Mouse (Mus musculus) heart, adult 2 months (tissue): ENCODE results near the gene Ddx41. TPM values are rescaled to one million over a fixed set of nuclear protein-coding genes. Genes with fewer than 3 reads are reported as not detected.

Experiments
- DNase-seq, 2 experiments: peaks; one replicate each; pipeline ENCODE4 v3.0.0; 2021
- H3K27ac ChIP-seq: fragments of 200-600 bp; 2 replicates; pipeline ENCODE4 v1.8.1; 2022
- H3K27me3 ChIP-seq: fragments of 200-500 bp; 2 replicates; pipeline ENCODE4 v1.6.1; 2012; ENCODE audit warnings: mild to moderate bottlenecking, low read length, inconsistent platforms, mixed read lengths; ENCODE audit not compliant: control insufficient read depth, insufficient read depth
- H3K36me3 ChIP-seq: fragments of 200-500 bp; 2 replicates; pipeline ENCODE4 v1.6.1; 2012; ENCODE audit warnings: low read length, inconsistent platforms; ENCODE audit not compliant: control insufficient read depth, insufficient read depth
- H3K4me1 ChIP-seq: fragments of 200-500 bp; 2 replicates; pipeline ENCODE4 v1.6.1; 2011; ENCODE audit warnings: low read length; ENCODE audit not compliant: control insufficient read depth, insufficient read depth
- H3K4me3 ChIP-seq: fragments of 200-600 bp; 2 replicates; pipeline ENCODE4 v1.8.1; 2022
- H3K79me2 ChIP-seq: fragments of 200-500 bp; replicated peaks from 2 replicates; pipeline ENCODE4 v1.6.1; 2012; ENCODE audit warnings: mild to moderate bottlenecking, inconsistent platforms, low read length, moderate library complexity, mixed read lengths; ENCODE audit not compliant: control insufficient read depth, insufficient read depth
- H3K9ac ChIP-seq: fragments of 200-500 bp; 2 replicates; pipeline ENCODE4 v1.6.1; 2012; ENCODE audit warnings: low read depth, mild to moderate bottlenecking, control low read depth, inconsistent platforms, low read length, mixed read lengths
- CTCF ChIP-seq: fragments of 200-600 bp; IDR thresholded peaks from 2 replicates; pipeline ENCODE4 v1.8.1; 2022; ENCODE audit warnings: antibody characterized with exemption, mild to moderate bottlenecking, moderate library complexity
- EP300 ChIP-seq: fragments of 200-500 bp; IDR thresholded peaks from 2 replicates; pipeline ENCODE4 v1.6.1; 2011; ENCODE audit warnings: low read depth, low read length, control low read depth; ENCODE audit not compliant: insufficient read depth
- POLR2A ChIP-seq: fragments of 200-500 bp; IDR thresholded peaks from 2 replicates; pipeline ENCODE4 v1.6.1; 2011; ENCODE audit warnings: mild to moderate bottlenecking, low read depth, low read length, control low read depth; ENCODE audit not compliant: insufficient read depth
- WGBS: fragments of 180-500 bp; shearing (Covaris S2); methylation state at CpG from one replicate; pipeline ENCODE4 v1.1.7; 2018; 5-methylcytosine and 5-hydroxymethylcytosine counted together
- intact Hi-C: fragments of 180-260 bp; cut with DNase I; formaldehyde crosslinking; loops from one replicate; pipeline ENCODE4 v1.15.1; 2025
- polyA plus RNA-seq: library from polyadenylated mRNA; depleted of rRNA; stranded (reverse); fragments of >200 nt; gene quantifications from 2 replicates; pipeline ENCODE4 v1.2.3, GENCODE M21; 2012
- total RNA-seq, 2 experiments: library from RNA; stranded (reverse); gene quantifications; 2 replicates each; pipeline ENCODE4 v1.2.3; 2021

Ddx41 gene
- total and polyA plus RNA-seq, 3 experiments, result 13.0 to 21.1 (median 13.9) TPM

GRCm38 (mm10) chr13:55502405-55502804 is 34.1 kb downstream of the Ddx41 start:
- no peaks in the 10 kb centered on the region for H3K4me1 ChIP-seq
- TF ChIP-seq CTCF, result no peak
- TF ChIP-seq EP300, result no peak
- no peak for TF ChIP-seq POLR2A
- H3K36me3 ChIP-seq, result no peaks in the 10 kb centered on the region
- H3K79me2 ChIP-seq, result no peaks in the 10 kb centered on the region
- no peaks in the 10 kb centered on the region for H3K27me3 ChIP-seq
- no peak overlapping the region for H3K4me3 ChIP-seq
- DNase-seq, result no peak
- intact Hi-C loops, result no loop called here
- no peak overlapping the region for H3K9ac ChIP-seq
- no peak overlapping the region for H3K27ac ChIP-seq
- 82% methylated on average over 8 of the region's 8 CpGs for whole genome bisulfite sequencing

DNA sequence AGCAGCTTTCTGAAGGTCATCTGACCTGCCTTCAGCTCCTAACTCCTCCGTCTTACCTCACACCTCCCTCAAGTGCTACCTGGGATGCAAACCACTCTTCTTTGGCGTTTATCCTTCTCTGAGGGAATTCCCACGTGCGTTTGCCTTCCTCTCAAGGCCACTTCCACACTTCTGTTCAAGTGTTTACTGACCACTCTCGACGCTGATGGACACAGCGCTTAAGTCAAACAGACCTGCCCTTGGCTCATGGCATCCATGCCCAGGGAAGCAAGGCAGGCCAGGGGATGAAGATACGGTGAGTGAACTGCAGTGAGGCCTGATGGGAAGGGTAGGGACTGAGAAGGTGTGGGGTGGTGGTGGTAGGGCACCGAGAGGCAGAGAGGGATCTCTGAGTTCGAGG is 35.9 kb downstream of the Ddx41 start:
- Histone ChIP-seq H3K36me3 (no peaks in the 10 kb centered on the region), H3K4me3 (no peak overlapping the region), H3K27me3 (no peaks in the 10 kb centered on the region), H3K27ac (no peak overlapping the region), H3K4me1 (no peaks in the 10 kb centered on the region), H3K9ac (no peak overlapping the region), H3K79me2 (no peaks in the 10 kb centered on the region)
- intact Hi-C loops, result no loop called here
- 82% methylated on average over 10 of the region's 10 CpGs for WGBS
- DNase-seq, result no peak
- no peak for TF ChIP-seq CTCF
- no peak for TF ChIP-seq POLR2A
- TF ChIP-seq EP300, result no peak

DNA sequence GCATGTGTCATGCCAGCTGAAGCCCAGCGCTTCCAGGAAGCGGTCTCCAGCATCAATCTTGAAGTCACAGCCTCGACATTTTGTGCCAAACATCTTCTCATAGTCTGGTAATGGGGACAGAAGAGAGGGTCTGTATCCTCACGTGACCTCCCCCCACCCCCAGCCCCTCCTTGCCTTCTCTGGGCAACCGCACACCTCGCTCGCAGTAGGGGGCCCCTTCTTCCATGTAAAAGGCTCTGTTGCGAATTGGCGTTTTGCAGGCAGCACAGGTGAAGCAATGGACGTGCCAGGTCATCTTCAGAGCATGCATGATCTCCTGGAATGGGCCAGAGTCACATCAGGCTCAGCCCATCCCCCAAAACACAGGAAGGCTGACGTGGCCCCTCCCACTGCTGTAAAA is 37.6 kb downstream of the Ddx41 start:
- no peak for DNase-seq
- 84% methylated on average over 11 of the region's 11 CpGs for WGBS
- Histone ChIP-seq H3K27me3 (no peaks in the 10 kb centered on the region), H3K79me2 (no peaks in the 10 kb centered on the region), H3K4me1 (no peaks in the 10 kb centered on the region), H3K9ac (no peak overlapping the region), H3K27ac (no peak overlapping the region), H3K4me3 (no peak overlapping the region), H3K36me3 (no peaks in the 10 kb centered on the region)
- TF ChIP-seq CTCF (no peak), POLR2A (no peak), EP300 (no peak)
- intact Hi-C loops, result no loop called here

- Histone ChIP-seq H3K4me1 (no peaks in the 10 kb centered on the region), H3K27me3 (no peaks in the 10 kb centered on the region), H3K36me3 (no peaks in the 10 kb centered on the region), H3K79me2 (no peaks in the 10 kb centered on the region), H3K4me3 (no peak overlapping the region), H3K9ac (no peak overlapping the region), H3K27ac (no peak overlapping the region)
- no peak for DNase-seq
- WGBS, result 70% methylated on average over 6 of the region's 6 CpGs
- intact Hi-C loops, result no loop called here
- TF ChIP-seq EP300, result no peak
- TF ChIP-seq CTCF, result no peak
- TF ChIP-seq POLR2A, result no peak
Measured at GRCm38 (mm10) chr13:55496661-55497060, 39.8 kb downstream of the Ddx41 start.

GRCm38 (mm10) chr13:55495702-55496101 is 40.8 kb downstream of the Ddx41 start:
- Histone ChIP-seq H3K9ac (no peak overlapping the region), H3K4me3 (no peak overlapping the region), H3K36me3 (no peaks in the 10 kb centered on the region), H3K27ac (no peak overlapping the region), H3K4me1 (no peaks in the 10 kb centered on the region), H3K27me3 (no peaks in the 10 kb centered on the region), H3K79me2 (no peaks in the 10 kb centered on the region)
- DNase-seq, result no peak
- intact Hi-C loops, result no loop called here
- WGBS, result 55% methylated on average over 4 of the region's 4 CpGs
- no peak for TF ChIP-seq CTCF

GRCm38 (mm10) chr13:55494883-55495621 is 41.4 kb downstream of the Ddx41 start:
- Histone ChIP-seq H3K27ac (no peak overlapping the region), H3K9ac (no peak overlapping the region), H3K79me2 (no peaks in the 10 kb centered on the region), H3K36me3 (no peaks in the 10 kb centered on the region), H3K27me3 (no peaks in the 10 kb centered on the region), H3K4me1 (no peaks in the 10 kb centered on the region), H3K4me3 (no peak overlapping the region)
- 0 out of 2 replicates have a peak, but pooled peaks have one; percentile 57 for TF ChIP-seq EP300
- TF ChIP-seq CTCF, result no peak
- TF ChIP-seq POLR2A, result no peak
- DNase-seq, result peak; percentile 50 to 78
- intact Hi-C loops, result no loop called here
- WGBS, result 19% methylated on average over 18 of the region's 18 CpGs
